Mouse (Mus musculus) liver, embryonic 11.5 days (tissue): Measurements from ENCODE around the gene Rcan1. TPM values are rescaled to one million over a fixed set of nuclear protein-coding genes. Genes with fewer than 3 reads are reported as not detected.
"Not testable (repeated sequence)": the region's sequence is repeated elsewhere in the genome, so short reads cannot be mapped to it uniquely, and the experiment has no call there.

ENCODE experiments used
- ATAC-seq: fragments of 200-750 bp; cut with Nextera tagmentation; replicated peaks from 2 replicates; pipeline ENCODE4 v1.8.0; 2017; ENCODE audit warnings: moderate number of reproducible peaks, mild to moderate bottlenecking, moderate TSS enrichment, moderate library complexity; ENCODE audit not compliant: low FRiP score
- DNase-seq: peaks from one replicate; pipeline ENCODE4 v3.0.0-alpha.2; 2017; ENCODE audit warnings: low spot score
- H3K27ac ChIP-seq: fragments of 300-500 bp; sonication (generic); 2 replicates; pipeline ENCODE4 v1.5.1; 2014; ENCODE audit warnings: mild to moderate bottlenecking, low read depth, low read length, control low read depth
- H3K27me3 ChIP-seq: fragments of 300-500 bp; sonication (generic); replicated peaks from 2 replicates; pipeline ENCODE4 v1.6.1; 2014; ENCODE audit warnings: low read length, mixed read lengths; ENCODE audit not compliant: control insufficient read depth, insufficient read depth
- H3K36me3 ChIP-seq: fragments of 300-500 bp; sonication (generic); 2 replicates; pipeline ENCODE4 v1.6.1; 2014; ENCODE audit warnings: mild to moderate bottlenecking, low read length, moderate library complexity, mixed read lengths; ENCODE audit not compliant: control insufficient read depth, insufficient read depth
- H3K4me1 ChIP-seq: fragments of 300-500 bp; sonication (generic); replicated peaks from 2 replicates; pipeline ENCODE4 v1.6.1; 2014; ENCODE audit warnings: low read length, mixed read lengths; ENCODE audit not compliant: control insufficient read depth, insufficient read depth
- H3K4me2 ChIP-seq: fragments of 300-500 bp; sonication (generic); 2 replicates; pipeline ENCODE4 v1.6.1; 2014; ENCODE audit warnings: mild to moderate bottlenecking, control low read depth, moderate library complexity
- H3K4me3 ChIP-seq: fragments of 300-500 bp; sonication (generic); 2 replicates; pipeline ENCODE4 v1.5.1; 2014; ENCODE audit warnings: low read depth, low read length, control low read depth
- H3K9ac ChIP-seq: fragments of 300-500 bp; sonication (generic); 2 replicates; pipeline ENCODE4 v1.6.1; 2014; ENCODE audit warnings: low read depth, low read length, control low read depth
- H3K9me3 ChIP-seq: fragments of 300-500 bp; sonication (generic); 2 replicates; pipeline ENCODE4 v1.6.1; 2016; ENCODE audit warnings: low read length, inconsistent platforms, mixed read lengths; ENCODE audit not compliant: control insufficient read depth
- WGBS: fragments of 180-500 bp; shearing (Covaris S2); extraction: QIAGEN DNeasy Blood & Tissue Kit; methylation state at CpG from one replicate; pipeline ENCODE4 v1.1.7; 2014; 5-methylcytosine and 5-hydroxymethylcytosine counted together
- polyA plus RNA-seq: library from polyadenylated mRNA; unstranded; fragments of >200 nt; fragmentation: Nextera tagmentation; extraction: Ambion mirVana; gene quantifications from 2 replicates; pipeline ENCODE4 v1.2.1, GENCODE M21; 2014

Gene Rcan1
- polyA plus RNA-seq, 1 experiment from 2014 or later = 21.6 TPM

DNA sequence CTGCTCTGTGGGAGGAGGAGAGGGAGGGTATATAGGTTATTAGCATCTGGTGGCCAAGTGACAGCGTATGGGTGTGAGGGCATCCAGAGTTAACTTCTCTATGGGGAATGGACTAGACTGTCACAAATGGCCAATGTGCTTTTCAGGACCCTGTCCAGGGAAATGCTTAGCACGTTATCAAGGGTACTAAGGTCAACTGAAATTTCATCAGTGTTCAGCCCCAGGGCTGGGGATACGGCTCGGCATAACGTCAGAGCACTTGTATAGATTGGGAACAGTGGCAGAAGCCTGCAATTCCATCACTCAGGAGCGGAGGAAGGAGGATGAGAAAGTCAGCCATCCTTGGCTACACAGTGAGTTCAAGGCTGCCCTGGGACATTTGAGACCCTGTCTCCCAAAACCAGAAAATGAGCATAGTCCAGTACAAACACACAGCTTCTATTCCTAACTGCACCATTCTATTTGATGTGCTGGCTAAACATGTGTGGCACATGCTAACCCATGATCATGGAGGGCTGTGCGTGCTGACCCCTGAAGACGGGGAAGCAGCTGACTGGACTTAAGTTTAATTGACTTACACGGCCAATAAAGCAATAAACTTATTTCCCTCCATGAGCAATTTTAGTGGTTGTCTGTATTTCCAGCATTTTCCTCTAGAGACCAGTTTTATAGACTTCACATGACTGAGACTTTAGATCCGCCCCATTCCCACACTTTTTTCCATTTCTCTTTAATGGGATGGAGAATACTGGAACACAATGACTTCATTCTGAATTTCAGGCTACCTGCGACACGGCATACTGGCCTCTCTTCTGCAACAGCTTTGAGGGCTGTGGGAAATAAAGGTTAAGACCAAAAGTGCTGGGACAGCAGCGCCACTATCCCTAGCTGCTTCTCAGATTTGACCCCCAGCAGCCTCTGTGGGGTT is 48.0 kb downstream of the Rcan1 start:
- no peak for DNase-seq
- H3K9me3 ChIP-seq = no peaks in the 10 kb centered on the region
- H3K4me3 ChIP-seq = no peak overlapping the region
- no peaks in the 10 kb centered on the region for H3K27me3 ChIP-seq
- H3K36me3 ChIP-seq = no peaks in the 10 kb centered on the region
- H3K27ac ChIP-seq = no peak overlapping the region
- WGBS = 82% methylated on average over 13 of the region's 13 CpGs
- H3K4me2 ChIP-seq = no peak overlapping the region
- ATAC-seq = no peak
- no peaks in the 10 kb centered on the region for H3K4me1 ChIP-seq
- no peak overlapping the region for H3K9ac ChIP-seq

DNA sequence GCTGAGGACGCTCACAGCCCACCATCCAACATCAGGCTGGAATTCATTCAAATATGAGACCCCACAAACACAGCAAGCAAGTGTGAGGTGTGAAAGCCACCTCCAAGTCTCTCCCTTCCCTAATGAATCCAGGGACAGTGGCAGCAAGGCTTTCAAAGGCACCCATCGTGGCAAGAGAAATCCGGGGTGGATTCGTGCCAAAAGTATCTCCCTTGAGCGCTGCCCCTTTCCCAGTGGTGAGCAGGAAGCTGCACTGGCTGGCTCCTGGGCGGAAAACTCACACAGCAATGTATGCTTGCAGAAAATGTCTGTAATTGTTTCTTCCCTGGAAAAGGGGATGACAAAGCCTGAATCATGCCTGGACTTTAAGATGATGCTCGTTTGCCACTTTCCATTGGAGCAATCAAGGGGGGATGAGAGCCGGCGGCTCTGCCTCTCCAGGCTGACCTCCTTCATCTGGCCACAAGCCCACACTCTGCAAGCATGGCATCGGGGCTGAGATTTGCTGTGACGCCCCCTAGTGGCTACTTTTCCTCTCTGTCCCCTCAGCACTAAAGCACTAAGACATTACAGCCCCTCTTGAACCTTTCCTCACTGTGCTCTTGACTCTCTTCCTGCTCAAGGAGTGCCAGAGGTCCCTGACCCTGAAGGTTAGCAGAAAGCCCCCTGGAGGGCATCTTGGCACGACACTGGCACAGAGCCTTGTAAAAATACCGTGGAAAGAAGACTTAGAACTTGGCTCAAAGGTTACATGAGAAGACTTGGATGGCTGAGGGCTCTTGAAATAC is 49.3 kb downstream of the Rcan1 start:
- ATAC-seq = no peak
- no peak overlapping the region for H3K4me3 ChIP-seq
- WGBS = 71% methylated on average over 13 of the region's 13 CpGs
- DNase-seq = no peak
- H3K27me3 ChIP-seq = no peaks in the 10 kb centered on the region
- H3K4me1 ChIP-seq = no peaks in the 10 kb centered on the region
- no peaks in the 10 kb centered on the region for H3K36me3 ChIP-seq
- H3K9me3 ChIP-seq = no peaks in the 10 kb centered on the region
- H3K9ac ChIP-seq = no peak overlapping the region
- H3K4me2 ChIP-seq = no peak overlapping the region
- no peak overlapping the region for H3K27ac ChIP-seq

DNA sequence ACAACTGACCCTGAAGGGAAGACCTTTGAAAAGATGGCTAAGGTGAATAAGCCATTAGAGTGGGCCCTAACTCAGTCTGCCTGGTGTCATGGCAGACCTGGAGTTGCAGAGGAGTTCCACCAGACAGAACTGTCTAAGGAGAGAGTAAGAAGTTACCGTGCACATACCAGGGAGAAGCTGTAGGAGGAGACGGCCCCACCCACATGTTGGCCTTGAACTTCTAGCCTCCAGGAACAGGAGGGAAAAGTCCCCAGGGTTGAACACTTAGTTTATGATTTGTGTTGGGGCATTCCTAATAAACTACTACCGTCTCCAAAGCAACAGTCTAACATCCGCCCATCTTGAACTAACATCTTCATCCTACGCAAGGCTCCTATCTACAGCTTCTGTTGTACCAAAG is 50.0 kb downstream of the Rcan1 start:
- H3K4me2 ChIP-seq = no peak overlapping the region
- H3K36me3 ChIP-seq = no peaks in the 10 kb centered on the region
- DNase-seq (no peak), ATAC-seq (no peak)
- WGBS = 87% methylated on average over 5 of the region's 5 CpGs
- H3K9me3 ChIP-seq = no peaks in the 10 kb centered on the region
- no peaks in the 10 kb centered on the region for H3K4me1 ChIP-seq
- H3K27ac ChIP-seq = no peak overlapping the region
- no peak overlapping the region for H3K4me3 ChIP-seq
- H3K9ac ChIP-seq = no peak overlapping the region
- no peaks in the 10 kb centered on the region for H3K27me3 ChIP-seq

DNA sequence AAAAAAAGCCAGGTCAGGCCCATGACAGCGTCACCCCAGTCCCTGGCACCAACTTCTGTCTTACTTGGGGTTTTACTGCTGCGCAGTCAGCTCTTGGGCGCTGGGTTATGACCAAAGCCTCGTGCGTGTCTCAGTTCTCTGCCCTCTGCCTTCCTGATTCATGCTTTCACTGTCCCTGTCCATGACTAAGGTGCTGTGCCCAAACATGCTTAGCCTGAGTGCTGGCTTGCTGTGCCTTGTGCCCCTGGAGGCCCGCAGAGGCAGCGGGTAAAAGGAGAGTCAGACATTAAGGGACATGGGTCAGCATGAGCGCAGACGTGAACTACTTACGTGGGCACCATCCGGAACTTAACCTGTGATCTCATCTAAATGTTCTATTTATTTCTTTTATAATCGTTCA is 51.6 kb downstream of the Rcan1 start:
- Histone ChIP-seq H3K27ac (no peak overlapping the region), H3K4me3 (no peak overlapping the region), H3K9me3 (no peaks in the 10 kb centered on the region), H3K27me3 (no peaks in the 10 kb centered on the region), H3K9ac (no peak overlapping the region), H3K36me3 (no peaks in the 10 kb centered on the region), H3K4me2 (no peak overlapping the region), H3K4me1 (no peaks in the 10 kb centered on the region)
- DNase-seq = no peak
- 92% methylated on average over 12 of the region's 12 CpGs for WGBS
- ATAC-seq = no peak

DNA sequence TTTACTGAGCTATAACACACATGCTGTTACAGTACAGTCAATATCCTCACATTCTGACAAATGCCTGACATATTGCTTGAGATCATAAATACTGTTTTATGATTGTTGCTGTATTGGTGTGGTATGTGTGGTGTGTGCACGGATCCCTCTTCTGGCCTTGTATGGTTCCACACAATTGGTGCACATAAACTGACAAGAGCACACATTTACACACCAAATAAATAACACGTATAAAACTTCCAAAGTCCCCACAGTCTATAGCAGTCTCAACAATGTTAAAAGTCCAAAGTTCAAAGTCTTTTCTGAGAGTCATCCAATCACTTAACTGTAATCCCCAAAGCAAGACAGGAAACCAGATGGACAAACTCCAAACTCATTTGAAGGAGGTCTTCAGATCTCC is 53.4 kb downstream of the Rcan1 start:
- 84% methylated on average over 2 of the region's 2 CpGs for WGBS
- Histone ChIP-seq H3K9ac (no peak overlapping the region), H3K27ac (no peak overlapping the region), H3K4me1 (peaks cover 8% of the 10 kb centered on the region), H3K36me3 (no peaks in the 10 kb centered on the region), H3K4me3 (no peak overlapping the region), H3K27me3 (no peaks in the 10 kb centered on the region), H3K4me2 (no peak overlapping the region), H3K9me3 (no peaks in the 10 kb centered on the region)
- DNase-seq = no peak
- no peak for ATAC-seq

DNA sequence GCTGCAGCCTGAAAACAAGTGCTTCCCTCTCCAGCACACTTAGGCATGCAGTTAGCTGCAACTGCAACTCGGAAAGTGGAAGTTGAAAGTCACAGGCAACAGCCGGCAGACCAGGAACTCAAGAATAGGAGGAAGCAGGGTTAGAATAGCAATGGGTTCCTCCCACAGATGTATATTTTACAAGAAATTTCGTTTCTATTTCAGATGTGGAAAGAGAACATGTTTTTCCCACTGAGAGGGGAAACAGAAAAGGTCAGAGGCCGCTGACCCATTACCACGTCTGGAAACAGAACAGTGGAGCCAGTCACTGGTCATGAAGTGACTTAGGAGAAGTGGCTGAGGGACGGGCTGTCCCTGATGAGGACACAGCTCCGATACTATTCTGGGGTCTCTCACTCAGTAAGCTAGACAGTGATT is 55.0 kb downstream of the Rcan1 start:
- Histone ChIP-seq H3K4me2 (no peak overlapping the region), H3K36me3 (no peaks in the 10 kb centered on the region), H3K9ac (no peak overlapping the region), H3K27ac (peak overlapping the region; percentile 21; the same call in 1 of the 2 replicates), H3K27me3 (no peaks in the 10 kb centered on the region), H3K9me3 (no peaks in the 10 kb centered on the region), H3K4me1 (peaks cover 11% of the 10 kb centered on the region), H3K4me3 (no peak overlapping the region)
- no peak for ATAC-seq
- DNase-seq = no peak
- WGBS = 37% methylated on average over 7 of the region's 7 CpGs

DNA sequence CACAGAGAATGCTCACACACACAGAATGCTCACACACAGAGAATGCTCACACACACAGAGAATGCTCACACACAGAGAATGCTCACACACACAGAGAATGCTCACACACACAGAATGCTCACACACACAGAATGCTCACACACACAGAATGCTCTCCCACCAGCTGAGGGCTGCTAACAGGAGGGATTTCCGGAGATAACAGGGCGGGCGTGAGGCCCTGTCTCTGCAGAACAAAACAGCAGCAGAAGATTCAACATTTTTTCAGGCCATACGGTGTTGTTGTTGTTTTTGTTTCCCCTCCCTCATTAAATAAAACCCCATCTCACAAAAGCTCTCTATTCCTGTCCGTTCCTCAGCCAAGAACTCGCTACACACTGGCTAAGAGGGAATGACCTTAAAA is 55.6 kb downstream of the Rcan1 start:
- H3K4me2 ChIP-seq, DNase-seq, H3K27ac ChIP-seq, H3K9me3 ChIP-seq, ATAC-seq, H3K4me3 ChIP-seq, H3K36me3 ChIP-seq, H3K9ac ChIP-seq, H3K27me3 ChIP-seq: not testable (repeated sequence)
- WGBS = 33% methylated on average over 6 of the region's 6 CpGs
- H3K4me1 ChIP-seq = peaks cover 11% of the 10 kb centered on the region

DNA sequence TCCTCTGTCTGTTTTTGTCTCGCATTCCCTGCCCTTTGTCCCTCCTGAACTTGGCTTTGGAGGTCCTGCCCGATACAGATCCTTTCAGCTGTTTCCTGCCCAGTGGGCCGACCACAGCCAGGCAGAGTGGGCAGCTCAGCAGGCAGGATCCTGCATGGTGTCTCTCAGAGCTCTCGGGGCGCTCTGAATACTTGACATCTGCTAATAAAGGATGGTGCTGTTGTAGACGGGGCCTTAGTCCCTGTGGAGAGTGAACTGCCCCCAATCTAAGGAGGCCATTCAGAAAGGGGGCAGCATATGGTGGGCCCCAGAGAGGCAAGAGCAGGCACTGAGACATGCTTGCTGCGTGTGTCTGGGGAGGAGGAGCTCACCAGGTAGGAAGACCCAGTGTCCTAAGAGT is 57.8 kb downstream of the Rcan1 start:
- 37% methylated on average over 7 of the region's 7 CpGs for WGBS
- H3K27me3 ChIP-seq = no peaks in the 10 kb centered on the region
- peak overlapping the region; percentile 1; the same call in 1 of the 2 replicates for H3K27ac ChIP-seq
- no peak overlapping the region for H3K9ac ChIP-seq
- no peak for ATAC-seq
- no peak overlapping the region for H3K4me2 ChIP-seq
- no peaks in the 10 kb centered on the region for H3K36me3 ChIP-seq
- no peak overlapping the region for H3K4me3 ChIP-seq
- H3K4me1 ChIP-seq = peaks cover 11% of the 10 kb centered on the region
- no peaks in the 10 kb centered on the region for H3K9me3 ChIP-seq
- DNase-seq = no peak
